Comparison of ENCODE assay signal across 8 mouse cellular contexts in genomic region chr2:153014758-153015593, GRCm38 (mm10). TPM values are rescaled to one million over a fixed set of nuclear protein-coding genes. Genes with fewer than 3 reads are reported as not detected.
DNase-seq lines count a peak whose midpoint lies in the region; ATAC-seq lines count a peak whose summit lies in the region.

Pdrg1 (minus strand) TSS chr2:153015427.

- peak; percentile 95 for ATAC-seq in hindbrain, embryonic 11.5 days (ENCODE audit: low FRiP score)

- peak within 1 kb of the TSS; percentile 85 for H3K4me2 ChIP-seq in hindbrain, embryonic 11.5 days (replicated peaks; ENCODE audit: low read depth, low read length)

- H3K4me1 ChIP-seq in hindbrain, embryonic 11.5 days (replicated peaks; ENCODE audit: control insufficient read depth, insufficient read depth, low read length), result no peaks in the 10 kb centered on the region

- H3K36me3 ChIP-seq in hindbrain, embryonic 11.5 days (ENCODE audit: control insufficient read depth, insufficient read depth, low read length), result peaks cover 2% of the 10 kb centered on the region; the same call in 1 of the 2 replicates

- peak within 1 kb of the TSS; percentile 84 for H3K9ac ChIP-seq in hindbrain, embryonic 11.5 days (ENCODE audit: low read depth, low read length)

- peak within 1 kb of the TSS; percentile 90 for H3K4me3 ChIP-seq in hindbrain, embryonic 11.5 days (ENCODE audit: low read depth, low read length)

- no peak within 1 kb of the TSS for H3K27ac ChIP-seq in hindbrain, embryonic 11.5 days (ENCODE audit: low read depth, low read length)

- H3K9me3 ChIP-seq in hindbrain, embryonic 11.5 days (ENCODE audit: control insufficient read depth, low read length), result no peaks in the 10 kb centered on the region

- 1% methylated on average over 54 of the region's 54 CpGs for WGBS in hindbrain, embryonic 11.5 days

- H3K27me3 ChIP-seq in hindbrain, embryonic 11.5 days (ENCODE audit: control insufficient read depth, insufficient read depth, low read length), result no peaks in the 10 kb centered on the region

- peak; percentile 97 for DNase-seq in Muller cell, postnatal 12 days (ENCODE audit: inconsistent ontology term)
- DNase-seq in cerebellum, adult 9-11 months, result peak; percentile 95
- DNase-seq in frontal cortex, adult 2 months (ENCODE audit: extremely low spot score in 1 of 2, low spot score in 1 of 2), result peak; percentile 89 to 98
- peak; percentile 99 for DNase-seq in hindbrain, embryonic 11.5 days (ENCODE audit: low spot score)
- peak; percentile 95 to 99 for DNase-seq in layer of hippocampus, postnatal 10 days (ENCODE audit: low spot score in 2 of 2)
- peak; percentile 95 for DNase-seq in lung, postnatal 10 days
- peak; percentile 94 for DNase-seq in ovary, postnatal 36 days (ENCODE audit: low spot score)
- DNase-seq in thymus, postnatal 25 days, result peak; percentile 95

RNA-seq across cellular contexts. Expression of gene Pdrg1, which starts in this region (rescaled TPM):
- 86.3 and 86.6 TPM in 2 replicates for polyA plus RNA-seq in frontal cortex, adult 2 months (2012; rRNA removed)
- polyA plus RNA-seq in hindbrain, embryonic 11.5 days (2014; fragmentation: Nextera tagmentation; extraction: Ambion mirVana), result 71.1 and 96.5 TPM in 2 replicates
- 10 to 100 TPM; 42.9 to 57.5 TPM for total RNA-seq in layer of hippocampus, postnatal 10 days (2021)
